Mouse (Mus musculus): ENCODE measurements around the gene Rabac1.
A peak's percentile ranks its signal among the peaks of the same experiment; 100 is the strongest.

Gene Rabac1

DNA sequence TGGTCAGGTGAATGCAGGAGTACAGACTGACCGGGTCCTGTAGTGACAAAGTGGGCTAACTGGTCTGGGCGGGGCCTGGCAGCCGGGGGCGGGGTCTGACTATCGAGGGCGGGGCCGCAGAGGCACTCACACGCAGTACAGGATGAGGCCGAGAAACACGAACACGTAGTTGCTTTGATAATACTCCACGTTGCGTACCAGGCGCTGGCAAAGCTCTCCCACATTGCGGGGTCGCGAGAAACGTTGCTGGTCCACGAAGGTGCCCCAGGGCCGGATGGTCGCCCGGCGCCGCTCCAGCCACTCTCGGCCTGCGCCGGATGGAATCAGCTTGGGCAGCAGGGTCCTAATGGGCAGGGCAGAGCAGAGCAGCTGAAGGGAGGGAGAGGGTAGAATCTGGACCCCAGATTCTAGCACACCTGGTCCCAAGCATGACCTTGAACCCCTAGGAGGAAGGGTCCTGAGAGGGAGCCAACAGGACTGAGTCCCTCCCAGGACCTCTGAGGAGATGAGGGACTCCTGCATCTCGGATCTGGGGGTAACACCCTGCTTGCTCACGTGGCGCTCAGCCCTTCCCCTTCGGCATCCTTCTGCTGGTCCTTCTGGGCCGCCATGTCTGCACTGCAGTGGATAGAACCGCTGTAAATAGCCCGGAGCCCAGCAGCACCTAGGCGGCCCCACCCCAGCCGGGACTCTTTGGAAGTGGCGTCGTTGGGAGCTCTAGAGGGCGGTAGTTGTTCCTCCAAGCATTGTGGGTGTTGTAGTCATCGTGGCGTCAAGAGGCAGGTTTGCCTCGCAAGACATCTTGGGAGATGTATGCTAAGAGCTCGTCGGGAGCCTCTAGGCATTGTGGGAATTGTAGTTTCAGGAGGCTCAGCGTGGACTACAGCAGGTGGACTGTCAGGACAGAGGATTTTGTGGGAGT, at the start of gene Rabac1:
Gene Rabac1, minus strand, starts transcription at position 783 of the 922 bp plus-strand sequence.
- peak; percentile 96 for DNase-seq

DNA sequence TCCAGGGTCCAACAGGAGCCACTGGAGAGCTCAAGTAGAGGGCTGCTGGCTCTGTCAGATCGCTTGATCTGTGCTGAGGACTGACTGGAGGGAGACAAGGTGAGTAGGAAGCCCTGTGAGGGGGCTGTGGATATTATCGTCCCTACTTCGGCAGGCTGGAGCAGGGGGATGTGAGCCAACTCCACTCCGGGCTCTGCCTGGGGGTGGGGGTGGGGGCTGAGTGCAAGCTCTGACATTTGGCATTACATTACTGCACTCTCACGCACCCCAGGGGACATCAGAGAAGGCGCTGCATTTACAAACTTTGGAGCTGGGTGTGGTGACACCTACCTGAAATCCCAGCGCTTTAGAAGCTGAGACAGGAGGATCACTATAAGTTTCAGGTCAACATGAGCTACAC, 39.0 kb upstream of the Rabac1 start:
- DNase-seq: no peak

DNA sequence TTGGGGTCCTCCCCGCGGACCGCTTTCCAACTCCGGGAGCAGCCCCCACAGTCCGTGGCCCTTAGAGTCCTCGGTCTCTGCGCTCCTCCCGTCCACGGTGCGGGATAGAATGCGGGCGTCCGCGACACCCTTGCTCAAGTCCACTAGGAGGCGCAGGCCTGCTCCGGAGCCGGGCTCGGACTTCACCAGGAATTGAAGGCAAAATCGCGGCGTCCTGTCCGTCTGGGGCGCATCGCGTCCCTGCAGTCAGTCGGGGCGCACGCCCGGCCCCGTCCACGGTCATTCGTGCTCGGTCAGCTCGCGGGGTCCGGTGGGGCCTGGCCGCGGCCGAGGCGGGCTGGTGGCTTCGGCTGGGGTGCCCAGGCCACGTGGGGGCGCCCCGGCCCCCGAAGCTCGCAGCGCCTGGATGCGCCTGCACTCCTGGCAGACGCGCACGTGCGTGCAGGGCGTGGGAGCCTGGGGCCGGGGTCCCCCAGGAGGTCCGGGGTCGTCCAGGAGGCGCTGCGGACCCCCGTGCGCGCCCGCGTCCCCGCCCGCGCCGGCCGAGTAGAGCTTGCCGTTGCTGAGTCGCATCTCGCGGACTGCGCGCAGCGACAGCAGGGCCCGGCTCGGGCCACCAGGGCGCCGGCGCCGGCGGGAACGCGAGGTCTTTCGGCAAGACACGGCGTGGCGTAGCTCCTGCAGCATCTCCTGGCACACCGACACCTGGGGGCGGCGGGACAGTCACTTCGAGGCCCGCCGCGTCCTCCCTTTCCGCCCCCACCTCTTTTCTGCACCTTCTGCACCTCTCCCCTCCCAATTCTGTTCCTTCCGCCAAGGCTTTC, 37.7 kb upstream of the Rabac1 start:
- peak; percentile 32 for DNase-seq

DNA sequence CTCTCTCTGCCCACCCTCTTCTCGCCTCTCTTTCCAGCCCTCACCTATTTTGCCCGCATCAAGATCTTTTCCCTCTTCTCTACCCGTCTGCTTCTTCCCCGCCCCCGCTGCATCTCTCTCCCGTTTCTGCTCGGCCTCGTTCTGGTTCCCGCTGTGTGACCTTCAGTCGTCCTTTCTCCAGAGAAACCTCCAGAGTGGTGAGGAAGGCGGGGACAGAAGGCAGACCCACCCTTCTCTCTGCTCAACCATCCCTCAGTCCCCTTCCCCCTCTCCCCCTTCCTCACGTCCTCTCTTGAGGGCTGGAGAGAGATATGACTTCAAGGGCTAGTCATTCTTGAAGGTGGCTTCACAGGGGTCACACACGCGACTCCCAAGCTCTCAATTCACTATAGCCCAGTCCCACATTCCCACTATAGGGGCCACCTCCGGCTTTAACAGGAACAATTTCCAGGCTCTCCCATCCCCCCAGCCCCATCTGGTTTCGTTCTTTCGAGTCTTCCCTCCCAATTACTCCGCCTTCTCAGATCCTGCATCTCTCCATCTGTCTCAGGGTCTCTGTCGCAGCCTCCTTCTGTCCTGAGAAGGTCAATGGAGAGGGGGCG, 36.6 kb upstream of the Rabac1 start:
- no peak for DNase-seq

DNA sequence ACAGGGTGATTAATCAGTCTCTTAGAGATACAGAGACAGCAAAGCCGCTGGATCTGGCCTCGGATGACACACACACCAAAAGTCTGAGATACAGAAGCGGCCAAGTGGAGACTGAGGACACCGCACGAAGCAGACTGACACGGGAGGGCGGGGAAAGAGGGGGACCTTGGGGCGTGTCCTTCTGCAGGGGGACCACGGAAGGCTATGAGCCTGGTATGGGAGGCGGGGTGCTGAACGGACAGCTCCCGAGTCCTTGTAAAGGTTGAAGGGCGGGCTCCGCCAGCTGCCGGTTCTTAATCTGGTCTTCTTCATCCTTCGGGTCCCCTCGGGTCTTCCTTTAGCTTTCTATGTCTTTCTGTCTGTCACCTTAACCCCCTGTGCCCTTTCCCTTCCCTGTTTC, 36.1 kb upstream of the Rabac1 start:
- peak; percentile 66 for DNase-seq

DNA sequence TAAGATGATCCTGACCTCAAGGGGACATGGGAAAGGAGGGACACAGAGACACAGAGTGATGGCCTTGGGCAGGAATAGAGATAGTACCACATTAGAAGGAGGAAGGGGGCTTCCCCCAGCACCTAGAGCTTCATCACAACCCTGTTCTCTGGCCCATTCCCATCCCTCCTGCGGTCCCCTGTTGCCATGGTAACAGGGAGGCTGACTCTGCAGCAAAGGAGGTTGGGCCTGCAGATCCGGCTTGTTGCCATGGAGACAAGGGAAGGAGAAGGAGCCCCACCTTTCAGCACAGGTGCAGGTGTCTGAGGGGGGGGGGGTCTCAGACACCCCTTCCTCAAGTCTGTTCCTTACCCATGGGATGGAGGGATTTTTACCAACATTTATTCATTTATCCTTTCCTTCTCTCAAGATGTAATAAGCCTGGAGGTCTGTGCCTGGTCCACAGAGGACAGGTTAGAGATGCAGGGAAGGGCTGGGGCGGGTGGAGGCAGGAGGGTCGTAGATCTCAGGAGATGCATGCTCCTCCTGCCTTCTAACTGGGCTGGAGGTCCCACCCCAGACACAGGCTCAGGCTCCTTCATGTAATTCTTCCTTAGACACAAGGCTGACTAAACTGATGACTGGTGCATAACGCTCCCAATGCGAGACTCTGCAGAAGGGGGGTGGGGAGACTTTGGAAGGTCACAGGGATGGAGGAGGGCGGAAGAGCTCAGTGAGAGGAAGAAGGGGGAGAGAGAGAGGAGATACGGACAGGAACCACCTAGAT, 35.2 kb upstream of the Rabac1 start:
- DNase-seq: no peak

DNA sequence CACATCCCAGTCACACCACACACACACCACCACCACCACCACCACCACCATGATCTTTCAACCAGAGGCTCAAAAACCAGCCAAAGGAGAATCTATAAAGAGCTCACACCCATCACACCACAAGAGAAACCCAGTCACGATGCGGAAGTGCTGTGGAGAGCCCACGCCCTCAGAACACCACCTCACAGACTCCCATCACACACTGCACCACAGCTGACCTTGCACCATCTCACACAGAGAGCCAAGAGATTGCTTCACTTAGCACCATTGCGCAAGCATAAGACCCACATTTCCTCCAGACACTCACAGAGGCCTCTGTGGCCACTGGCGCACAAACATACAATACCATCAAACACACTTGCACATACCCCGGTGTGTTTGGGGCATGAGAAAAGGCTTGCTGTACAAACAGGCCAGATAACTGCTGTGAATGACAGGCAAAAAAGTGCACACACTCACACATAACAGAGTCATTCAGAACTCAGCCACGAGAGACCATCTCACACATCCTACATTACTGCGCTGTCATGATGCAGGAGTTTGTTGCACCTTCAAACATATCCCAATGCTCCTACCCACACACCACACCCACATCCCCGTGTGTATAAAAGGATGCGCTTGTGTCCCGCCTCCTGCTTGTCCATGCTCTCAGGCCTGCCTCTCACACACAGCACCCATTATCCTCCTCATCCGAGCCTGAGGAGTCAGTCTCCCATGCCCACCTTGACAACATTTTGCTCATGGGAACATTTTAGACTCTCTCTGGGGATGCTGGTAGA, 34.2 kb upstream of the Rabac1 start:
- no peak for DNase-seq

DNA sequence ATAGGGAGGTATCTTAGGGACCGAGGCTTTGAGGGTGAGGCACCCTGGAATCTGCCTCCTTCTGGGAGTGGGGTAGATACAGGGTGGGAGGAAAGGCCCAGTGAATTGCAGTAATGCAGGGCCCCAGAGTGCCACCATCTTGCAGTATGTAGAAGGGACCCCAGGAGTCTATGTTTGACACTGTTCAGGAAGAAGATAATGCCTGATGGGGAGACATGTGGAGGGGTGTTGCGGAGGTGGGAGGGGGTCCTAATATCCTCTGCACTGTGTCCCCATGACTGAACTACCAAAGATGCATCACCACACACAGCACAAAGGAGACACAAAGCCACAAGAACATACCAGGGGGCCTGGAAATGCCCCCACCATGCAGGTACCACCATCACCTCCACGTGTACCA, 33.6 kb upstream of the Rabac1 start:
- DNase-seq: no peak

DNA sequence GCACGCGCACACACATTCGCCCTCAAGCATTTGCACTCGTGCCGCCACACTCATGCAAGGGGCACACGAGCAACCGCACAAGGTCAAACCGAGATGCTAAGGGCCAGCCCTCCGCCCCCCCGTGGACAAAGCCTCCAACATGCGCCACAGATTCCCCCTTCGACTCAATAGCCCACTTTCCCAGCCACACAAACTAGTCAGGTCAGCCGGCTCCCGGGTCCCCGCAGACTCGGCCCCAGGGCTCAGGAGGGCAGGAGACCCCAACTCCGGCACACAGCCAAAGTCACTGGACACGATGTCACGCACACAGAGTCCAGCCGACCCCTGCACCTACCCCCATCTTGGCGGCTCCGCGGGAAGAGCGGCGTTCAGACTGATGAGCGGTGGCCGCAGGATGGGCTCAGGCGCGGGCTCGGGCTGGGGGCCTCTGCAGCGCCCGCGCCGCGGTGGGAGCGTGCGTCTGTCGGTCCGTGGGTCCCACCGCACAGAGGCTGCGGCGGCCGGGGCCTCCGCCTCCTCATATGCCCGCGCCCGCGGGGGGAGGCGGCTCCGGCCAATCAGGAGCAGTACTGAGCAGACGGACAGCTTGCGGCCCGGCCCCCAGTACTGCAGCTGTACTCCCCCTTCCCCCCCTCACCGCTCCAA, 33.0 kb upstream of the Rabac1 start, which contains the start of gene Atp1a3:
Gene Atp1a3, minus strand, starts transcription at position 538 of the 645 bp plus-strand sequence.
- DNase-seq: peak; percentile 14

GRCm38 (mm10) chr7:25004806-25005205, 32.3 kb upstream of the Rabac1 start:
- DNase-seq: no peak

DNA sequence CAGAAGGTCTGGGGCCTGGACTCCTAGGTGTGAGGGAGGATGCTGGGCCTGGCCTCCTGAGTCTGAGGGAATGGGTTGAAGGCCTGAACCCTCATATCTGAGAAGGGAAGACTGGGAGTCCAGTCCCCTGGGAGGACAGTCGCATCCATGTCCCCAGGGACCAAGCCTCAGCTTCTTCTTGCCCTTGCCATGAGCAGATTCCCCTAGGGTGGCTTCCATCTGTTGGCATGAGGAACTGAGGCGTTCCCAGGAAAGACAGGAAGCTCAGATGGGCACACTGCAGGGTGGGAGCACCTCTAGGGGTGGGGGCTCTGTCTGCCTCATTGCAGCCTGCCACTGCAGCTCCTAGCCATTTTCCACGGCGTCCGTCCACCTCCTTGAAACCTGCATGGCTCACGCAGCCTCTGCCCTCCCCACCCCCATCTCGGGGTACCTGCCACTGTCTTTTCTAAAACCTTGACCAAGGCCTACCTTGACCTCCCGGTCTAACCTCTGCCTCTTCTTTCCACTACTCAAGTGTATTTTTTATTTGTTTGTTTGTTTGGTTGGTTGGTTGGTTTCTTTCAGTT, 31.4 kb upstream of the Rabac1 start:
- no peak for DNase-seq

DNA sequence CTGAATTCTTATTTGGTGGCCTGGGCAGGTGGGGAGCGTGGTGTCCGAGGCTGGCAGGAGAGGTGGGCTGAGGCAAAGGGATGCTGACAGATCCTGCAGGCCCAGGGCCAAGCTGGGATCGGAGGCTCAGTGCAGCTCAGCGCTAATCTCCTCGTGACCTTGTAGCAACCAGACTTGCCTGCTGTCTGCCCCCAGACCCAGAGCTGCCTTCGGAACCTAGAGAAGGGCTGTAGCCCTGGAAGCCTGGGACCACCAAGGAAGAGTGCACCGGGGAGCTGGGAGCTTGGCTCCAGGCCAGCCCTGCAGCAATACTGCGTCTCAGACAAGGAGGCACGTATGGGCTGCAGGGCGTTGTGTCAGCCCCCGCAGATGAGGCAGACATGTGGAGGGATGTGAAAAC, 30.7 kb upstream of the Rabac1 start:
- DNase-seq: no peak

- no peak for DNase-seq
Observed at GRCm38 (mm10) chr7:25000711-25001110, 28.2 kb upstream of the Rabac1 start.

DNA sequence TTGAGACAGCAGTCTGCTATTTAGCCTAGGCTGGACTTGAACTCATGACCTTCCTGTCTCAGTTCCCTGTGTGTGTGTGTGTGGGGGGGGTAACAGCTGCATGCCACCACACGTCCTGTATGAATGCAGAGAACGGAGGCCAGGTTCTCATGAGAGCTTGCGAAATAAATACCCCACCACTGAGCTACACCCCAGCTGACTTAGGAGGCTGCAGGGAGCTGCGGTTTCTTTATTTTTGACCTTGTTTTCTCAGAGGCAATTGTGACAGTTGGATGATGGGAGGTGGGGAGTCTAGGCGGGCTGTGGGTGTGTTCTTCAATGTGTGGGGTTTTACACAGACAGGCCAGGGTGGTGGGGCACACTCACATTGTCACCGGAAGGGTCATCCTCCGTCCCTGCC, 27.7 kb upstream of the Rabac1 start:
- DNase-seq: no peak

DNA sequence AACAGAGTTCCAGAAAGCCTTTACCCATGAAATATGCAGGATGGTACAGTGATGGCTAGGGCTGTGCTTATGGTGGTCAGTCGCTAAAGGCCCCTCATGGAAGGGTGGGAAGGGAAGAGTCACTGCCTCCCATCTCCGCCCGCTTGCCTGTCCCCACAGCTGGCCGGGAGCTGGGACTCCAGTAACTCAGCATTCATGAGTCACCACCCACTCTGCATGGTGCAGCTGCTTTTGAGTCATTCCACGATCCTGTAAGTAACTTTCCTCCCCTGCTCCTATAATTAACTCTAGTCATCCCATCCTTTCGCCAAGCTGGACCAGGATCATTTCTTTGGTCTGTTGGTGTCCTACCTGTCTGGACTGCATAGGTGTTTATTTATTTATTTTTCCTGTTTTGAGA, 20.5 kb upstream of the Rabac1 start:
- DNase-seq: no peak

DNA sequence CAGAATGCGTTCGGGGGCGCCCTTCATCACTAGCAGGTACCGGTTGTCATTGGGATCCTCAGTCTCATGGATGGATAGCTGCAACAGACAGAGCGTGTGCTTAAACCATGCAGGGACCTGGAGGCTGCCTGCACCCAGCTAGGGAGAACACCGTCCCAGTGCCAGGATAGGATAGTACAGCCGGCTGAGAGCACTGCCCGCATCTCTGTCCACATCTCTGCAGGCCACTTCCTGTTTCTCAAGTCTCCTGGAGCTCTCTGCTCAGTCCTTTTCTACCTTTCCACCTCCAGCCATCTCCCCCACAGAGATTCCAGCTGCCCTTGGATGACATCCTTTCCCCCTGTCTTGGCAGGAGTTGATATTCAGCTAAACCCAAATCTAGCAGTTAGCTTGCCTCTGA, 17.9 kb upstream of the Rabac1 start:
- DNase-seq: no peak

GRCm38 (mm10) chr7:24987941-24988340, 15.4 kb upstream of the Rabac1 start:
- DNase-seq: no peak

- no peak for DNase-seq
Observed at GRCm38 (mm10) chr7:24985799-24986198, 13.2 kb upstream of the Rabac1 start.

GRCm38 (mm10) chr7:24984307-24984706, 11.8 kb upstream of the Rabac1 start:
- DNase-seq: no peak

GRCm38 (mm10) chr7:24983396-24983795, 10.8 kb upstream of the Rabac1 start:
- DNase-seq: no peak

DNA sequence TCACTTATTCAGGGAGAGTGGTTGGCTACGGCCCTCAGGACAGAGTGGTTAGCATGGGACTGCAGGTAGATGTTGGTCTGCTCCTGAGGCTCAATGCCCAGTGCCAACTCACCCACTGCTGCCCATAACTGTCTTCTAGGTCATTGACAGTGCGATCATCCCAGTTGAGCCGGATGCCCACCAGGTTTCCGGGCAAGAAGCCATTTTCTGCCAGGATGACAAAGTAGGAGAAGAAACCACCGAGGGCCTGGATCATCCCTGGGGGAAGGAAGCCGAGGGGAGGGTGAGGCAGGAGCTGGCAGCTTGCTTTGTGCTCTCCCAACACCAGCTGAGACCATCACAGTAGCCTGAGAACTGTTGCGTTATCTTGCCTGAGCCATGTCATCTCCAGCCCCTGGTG, 7.9 kb upstream of the Rabac1 start:
- no peak for DNase-seq

All from kidney, postnatal 14 days (tissue).